Mouse (Mus musculus): ENCODE results near the gene Grhpr. TPM values are rescaled to one million over a fixed set of nuclear protein-coding genes. Genes with fewer than 3 reads are reported as not detected.

The Grhpr gene
- polyA plus RNA-seq, 1 experiment: 71.1 TPM

DNA sequence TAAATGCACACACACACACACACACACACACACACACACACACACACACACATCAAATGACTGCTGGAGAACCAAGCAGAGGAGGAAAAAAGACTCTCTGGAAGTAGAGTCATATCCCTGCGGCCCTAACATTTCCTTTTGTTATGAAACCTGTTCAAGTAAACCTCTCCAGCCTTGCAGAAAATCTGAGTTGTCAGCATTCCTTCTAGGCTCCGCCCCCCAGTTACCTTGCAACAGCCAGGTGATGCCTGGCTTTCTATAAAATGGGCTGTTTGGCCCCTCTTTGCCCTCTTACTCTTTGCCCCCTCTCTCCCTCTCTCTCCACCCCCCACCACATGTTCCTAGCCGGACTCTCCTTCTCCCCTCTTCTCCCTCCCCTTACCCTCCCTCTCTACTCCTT lies 15.5 kb upstream of the Grhpr start:
- Histone ChIP-seq H3K4me3 (no peak overlapping the region), H3ac (ENCODE audit: control insufficient read depth, insufficient read length) (no peak overlapping the region), H3K27me3 (ENCODE audit: control insufficient read depth, insufficient read depth, insufficient read length) (peaks cover 29% of the 10 kb centered on the region), H3K4me2 (ENCODE audit: low read depth) (no peak overlapping the region), H3K36me3 (ENCODE audit: control insufficient read depth, insufficient read depth) (no peaks in the 10 kb centered on the region), H3K79me2 (ENCODE audit: control insufficient read depth, insufficient read depth) (no peaks in the 10 kb centered on the region)
- TF ChIP-seq E2F4 (IDR thresholded peaks at IDR 0.05; ENCODE audit: insufficient read depth): no peak
- TF ChIP-seq TCF3 (IDR thresholded peaks at IDR 0.05; ENCODE audit: insufficient read length, low read depth): no peak
- no peak for TF ChIP-seq POLR2AphosphoS2 (IDR thresholded peaks at IDR 0.05; ENCODE audit: insufficient read length, low read depth)
- TF ChIP-seq CEBPB (IDR thresholded peaks at IDR 0.05; ENCODE audit: insufficient read depth, poor library complexity, severe bottlenecking): no peak
- no peak for TF ChIP-seq TCF12 (IDR thresholded peaks at IDR 0.05; ENCODE audit: insufficient read depth, poor library complexity, severe bottlenecking)
- TF ChIP-seq MAX (IDR thresholded peaks at IDR 0.05; ENCODE audit: low read depth): no peak
- TF ChIP-seq MYOD1 (IDR thresholded peaks at IDR 0.05; ENCODE audit: control insufficient read depth in 1 of 3, insufficient read length in 2 of 3, low read depth in 2 of 3): no peak
- no peak for TF ChIP-seq MYOG (IDR thresholded peaks at IDR 0.05; ENCODE audit: control insufficient read depth in 1 of 3, insufficient read depth in 1 of 3, insufficient read length in 2 of 3, low read depth in 2 of 3)
- TF ChIP-seq SRF (IDR thresholded peaks at IDR 0.05; ENCODE audit: control insufficient read depth, insufficient read length, low read depth): no peak
- no peak for TF ChIP-seq POLR2A (IDR thresholded peaks at IDR 0.05; ENCODE audit: insufficient read length, low read depth)
- no peak for TF ChIP-seq REST (IDR thresholded peaks at IDR 0.05; ENCODE audit: insufficient read depth, insufficient read length)
- no peak for TF ChIP-seq USF1 (IDR thresholded peaks at IDR 0.05; ENCODE audit: low read depth)

GRCm38 (mm10) chr4:44967402-44967801 lies 13.8 kb upstream of the Grhpr start:
- Histone ChIP-seq H3K4me2 (ENCODE audit: low read depth) (no peak overlapping the region), H3ac (ENCODE audit: control insufficient read depth, insufficient read length) (no peak overlapping the region), H3K27me3 (ENCODE audit: control insufficient read depth, insufficient read depth, insufficient read length) (peaks cover 29% of the 10 kb centered on the region), H3K4me3 (no peak overlapping the region), H3K79me2 (ENCODE audit: control insufficient read depth, insufficient read depth) (no peaks in the 10 kb centered on the region), H3K36me3 (ENCODE audit: control insufficient read depth, insufficient read depth) (no peaks in the 10 kb centered on the region)
- TF ChIP-seq TCF3 (IDR thresholded peaks at IDR 0.05; ENCODE audit: insufficient read length, low read depth): no peak
- TF ChIP-seq MYOD1 (IDR thresholded peaks at IDR 0.05; ENCODE audit: control insufficient read depth in 1 of 3, insufficient read length in 2 of 3, low read depth in 2 of 3): peak in 1 of 3 experiments; percentile 37
- TF ChIP-seq USF1 (IDR thresholded peaks at IDR 0.05; ENCODE audit: low read depth): no peak
- no peak for TF ChIP-seq CEBPB (IDR thresholded peaks at IDR 0.05; ENCODE audit: insufficient read depth, poor library complexity, severe bottlenecking)
- TF ChIP-seq REST (IDR thresholded peaks at IDR 0.05; ENCODE audit: insufficient read depth, insufficient read length): no peak
- TF ChIP-seq E2F4 (IDR thresholded peaks at IDR 0.05; ENCODE audit: insufficient read depth): no peak
- peak in 1 of 3 experiments; percentile 30 for TF ChIP-seq MYOG (IDR thresholded peaks at IDR 0.05; ENCODE audit: control insufficient read depth in 1 of 3, insufficient read depth in 1 of 3, insufficient read length in 2 of 3, low read depth in 2 of 3)

- no peak for TF ChIP-seq SRF (IDR thresholded peaks at IDR 0.05; ENCODE audit: control insufficient read depth, insufficient read length, low read depth)
- no peak for TF ChIP-seq CEBPB (IDR thresholded peaks at IDR 0.05; ENCODE audit: insufficient read depth, poor library complexity, severe bottlenecking)
- TF ChIP-seq TCF3 (IDR thresholded peaks at IDR 0.05; ENCODE audit: insufficient read length, low read depth): no peak
- TF ChIP-seq MAX (IDR thresholded peaks at IDR 0.05; ENCODE audit: low read depth): no peak
- TF ChIP-seq MYOD1 (IDR thresholded peaks at IDR 0.05; ENCODE audit: control insufficient read depth in 1 of 3, insufficient read length in 2 of 3, low read depth in 2 of 3): no peak
- no peak for TF ChIP-seq USF1 (IDR thresholded peaks at IDR 0.05; ENCODE audit: low read depth)
- TF ChIP-seq MYOG (IDR thresholded peaks at IDR 0.05; ENCODE audit: control insufficient read depth in 1 of 3, insufficient read depth in 1 of 3, insufficient read length in 2 of 3, low read depth in 2 of 3): no peak
- TF ChIP-seq POLR2A (IDR thresholded peaks at IDR 0.05; ENCODE audit: insufficient read length, low read depth): no peak
- no peak for TF ChIP-seq E2F4 (IDR thresholded peaks at IDR 0.05; ENCODE audit: insufficient read depth)
- no peak for TF ChIP-seq REST (IDR thresholded peaks at IDR 0.05; ENCODE audit: insufficient read depth, insufficient read length)
- TF ChIP-seq POLR2AphosphoS2 (IDR thresholded peaks at IDR 0.05; ENCODE audit: insufficient read length, low read depth): no peak
- TF ChIP-seq TCF12 (IDR thresholded peaks at IDR 0.05; ENCODE audit: insufficient read depth, poor library complexity, severe bottlenecking): no peak
- H3K4me3 ChIP-seq: no peak overlapping the region
- no peak overlapping the region for H3K4me2 ChIP-seq (ENCODE audit: low read depth)
- no peaks in the 10 kb centered on the region for H3K36me3 ChIP-seq (ENCODE audit: control insufficient read depth, insufficient read depth)
- H3K79me2 ChIP-seq (ENCODE audit: control insufficient read depth, insufficient read depth): no peaks in the 10 kb centered on the region
- H3K27me3 ChIP-seq (ENCODE audit: control insufficient read depth, insufficient read depth, insufficient read length): peaks cover 29% of the 10 kb centered on the region
- H3ac ChIP-seq (ENCODE audit: control insufficient read depth, insufficient read length): no peak overlapping the region
Measured at GRCm38 (mm10) chr4:44970056-44970455, 11.1 kb upstream of the Grhpr start.

DNA sequence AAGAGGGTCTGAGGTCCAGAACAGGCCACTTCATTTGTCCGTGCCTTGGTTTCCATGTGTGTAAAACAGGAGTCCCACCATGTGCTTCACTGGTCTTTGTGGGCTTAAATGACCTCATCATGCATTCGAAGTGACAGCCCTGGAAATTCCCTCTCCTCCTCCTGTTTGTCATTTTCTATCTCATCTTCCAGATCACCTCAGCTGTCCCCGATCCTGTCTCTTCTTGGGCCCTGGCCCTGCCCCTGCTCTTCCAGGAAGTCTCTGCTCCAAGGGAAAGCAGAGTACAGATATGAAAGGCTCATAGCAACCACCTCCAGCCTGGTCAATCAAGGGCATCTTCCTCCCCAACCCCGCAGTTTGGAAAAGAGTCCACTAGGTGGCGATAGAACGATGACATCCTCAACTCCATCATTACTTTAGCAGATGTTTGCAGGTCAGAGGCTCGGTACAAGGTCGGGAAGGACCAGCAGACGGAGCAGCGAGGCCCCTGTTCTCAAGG lies 10.5 kb upstream of the Grhpr start:
- Histone ChIP-seq H3ac (ENCODE audit: control insufficient read depth, insufficient read length) (no peak overlapping the region), H3K4me2 (ENCODE audit: low read depth) (no peak overlapping the region), H3K79me2 (ENCODE audit: control insufficient read depth, insufficient read depth) (no peaks in the 10 kb centered on the region), H3K27me3 (ENCODE audit: control insufficient read depth, insufficient read depth, insufficient read length) (peaks cover 29% of the 10 kb centered on the region), H3K36me3 (ENCODE audit: control insufficient read depth, insufficient read depth) (no peaks in the 10 kb centered on the region), H3K4me3 (no peak overlapping the region)
- TF ChIP-seq MYOD1 (IDR thresholded peaks at IDR 0.05; ENCODE audit: control insufficient read depth in 1 of 3, insufficient read length in 2 of 3, low read depth in 2 of 3) (no peak), USF1 (IDR thresholded peaks at IDR 0.05; ENCODE audit: low read depth) (no peak), TCF3 (IDR thresholded peaks at IDR 0.05; ENCODE audit: insufficient read length, low read depth) (no peak), E2F4 (IDR thresholded peaks at IDR 0.05; ENCODE audit: insufficient read depth) (no peak), MYOG (IDR thresholded peaks at IDR 0.05; ENCODE audit: control insufficient read depth in 1 of 3, insufficient read depth in 1 of 3, insufficient read length in 2 of 3, low read depth in 2 of 3) (no peak), TCF12 (IDR thresholded peaks at IDR 0.05; ENCODE audit: insufficient read depth, poor library complexity, severe bottlenecking) (no peak), CEBPB (IDR thresholded peaks at IDR 0.05; ENCODE audit: insufficient read depth, poor library complexity, severe bottlenecking) (no peak), POLR2A (IDR thresholded peaks at IDR 0.05; ENCODE audit: insufficient read length, low read depth) (no peak), SRF (IDR thresholded peaks at IDR 0.05; ENCODE audit: control insufficient read depth, insufficient read length, low read depth) (no peak), MAX (IDR thresholded peaks at IDR 0.05; ENCODE audit: low read depth) (no peak), REST (IDR thresholded peaks at IDR 0.05; ENCODE audit: insufficient read depth, insufficient read length) (no peak), POLR2AphosphoS2 (IDR thresholded peaks at IDR 0.05; ENCODE audit: insufficient read length, low read depth) (no peak)
